Mouse (Mus musculus) splenic B cell, adult 2 months (primary cell): ENCODE measurements around the gene Synpr.
A peak's percentile ranks its signal among the peaks of the same experiment; 100 is the strongest.

ENCODE experiments used
- DNase-seq: peaks from one replicate; pipeline ENCODE4 v3.0.0-alpha.2; 2011; ENCODE audit warnings: low read depth, low spot score
- H3K27me3 ChIP-seq: 2 replicates; pipeline ENCODE4 v1.6.1; 2012; ENCODE audit warnings: mild to moderate bottlenecking, low read length, moderate library complexity, mixed read lengths; ENCODE audit not compliant: control insufficient read depth, poor library complexity, insufficient read depth, severe bottlenecking
- H3K36me3 ChIP-seq: 2 replicates; pipeline ENCODE4 v1.6.1; 2012; ENCODE audit warnings: mild to moderate bottlenecking, low read length, moderate library complexity, mixed read lengths; ENCODE audit not compliant: control insufficient read depth, poor library complexity, insufficient read depth, severe bottlenecking

Synpr gene

GRCm38 (mm10) chr14:13332497-13333306, 48.1 kb downstream of the Synpr start:
- Histone ChIP-seq H3K36me3 (no peaks in the 10 kb centered on the region), H3K27me3 (no peaks in the 10 kb centered on the region)
- DNase-seq: no peak

DNA sequence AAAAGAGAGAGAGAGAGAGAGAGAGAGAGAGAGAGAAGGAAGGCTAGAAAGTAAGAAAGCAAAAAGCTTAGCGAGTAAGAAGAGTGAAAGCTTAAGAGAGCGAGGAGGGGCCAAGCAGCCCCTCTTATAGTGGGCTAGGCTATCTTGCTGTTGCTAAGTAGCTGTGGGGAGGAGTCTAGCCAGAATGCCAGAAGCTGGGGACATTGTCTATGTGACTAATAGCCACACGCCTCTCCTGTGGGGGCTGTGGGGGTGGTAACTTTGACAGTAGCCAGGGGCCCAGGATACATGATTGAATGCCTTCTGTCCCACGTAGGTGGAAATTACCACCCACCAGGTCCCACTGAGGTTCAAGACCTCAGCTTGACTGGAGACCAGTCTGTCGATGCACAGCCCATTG, 48.8 kb downstream of the Synpr start:
- Histone ChIP-seq H3K27me3 (no peaks in the 10 kb centered on the region), H3K36me3 (no peaks in the 10 kb centered on the region)
- no peak for DNase-seq

DNA sequence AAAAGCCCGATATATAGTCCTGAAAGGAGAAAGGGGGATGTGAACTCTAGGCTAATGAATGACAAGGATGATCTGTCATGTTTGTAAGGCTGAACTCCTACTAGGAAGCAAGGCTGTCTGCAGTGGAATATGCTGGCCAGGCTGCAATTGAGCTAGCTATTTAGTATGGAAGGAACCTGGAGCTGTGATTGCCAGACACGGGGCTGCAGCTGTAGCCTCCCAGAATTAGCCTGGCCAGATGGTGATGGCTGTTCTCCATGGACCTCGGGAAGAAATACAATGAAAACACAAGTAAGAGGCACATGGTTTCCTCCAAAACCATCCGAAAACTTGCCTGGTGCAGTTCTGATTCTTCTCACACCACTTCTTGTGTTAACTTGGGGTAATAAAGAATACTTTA, 51.6 kb downstream of the Synpr start:
- DNase-seq: no peak
- no peaks in the 10 kb centered on the region for H3K36me3 ChIP-seq

DNA sequence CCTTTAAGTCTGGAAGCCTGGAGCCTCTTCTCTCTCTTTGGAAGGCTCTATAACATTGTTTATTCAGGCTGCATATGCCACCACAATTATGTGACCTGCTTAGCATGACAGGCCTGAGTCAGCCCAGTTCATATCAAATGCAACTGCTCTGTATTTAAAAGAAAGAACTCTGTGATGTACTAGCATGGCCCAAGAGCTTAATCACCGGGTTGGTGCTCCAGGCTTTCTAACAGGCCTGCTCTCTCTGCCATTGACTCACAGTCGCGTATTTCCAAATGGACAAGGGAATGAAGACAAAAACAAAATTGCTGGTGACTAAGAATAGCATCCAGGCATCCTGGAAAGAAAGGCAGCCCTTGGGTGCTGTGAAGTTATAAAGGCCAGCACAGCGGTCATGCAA, 56.1 kb downstream of the Synpr start:
- Histone ChIP-seq H3K27me3 (no peaks in the 10 kb centered on the region), H3K36me3 (no peaks in the 10 kb centered on the region)
- no peak for DNase-seq

More for the DNA sequence above, 51.6 kb downstream of the Synpr start:
- H3K27me3 ChIP-seq: no peaks in the 10 kb centered on the region

DNA sequence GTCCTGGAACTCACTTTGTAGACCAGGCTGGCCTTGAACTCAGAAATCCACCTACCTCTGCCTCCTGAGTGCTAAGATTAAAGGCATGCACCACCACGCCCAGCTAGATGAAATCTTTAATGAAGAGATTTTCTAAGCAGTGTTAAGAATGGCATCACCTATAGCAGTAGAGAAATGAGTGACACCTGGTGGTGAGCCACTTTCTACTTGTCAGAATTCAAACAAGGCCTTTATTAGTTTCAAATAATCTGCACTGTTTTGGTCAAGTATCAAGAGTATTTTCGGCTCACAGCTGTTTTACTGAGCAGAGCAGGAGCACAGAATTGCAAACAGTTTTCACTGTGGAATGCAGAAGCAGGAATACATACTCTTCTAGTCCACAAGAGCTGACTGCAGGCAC, 59.7 kb downstream of the Synpr start:
- Histone ChIP-seq H3K27me3 (no peaks in the 10 kb centered on the region), H3K36me3 (no peaks in the 10 kb centered on the region)
- no peak for DNase-seq

- no peaks in the 10 kb centered on the region for H3K36me3 ChIP-seq
- no peak for DNase-seq
- no peaks in the 10 kb centered on the region for H3K27me3 ChIP-seq
These were observed 64.7 kb downstream of the Synpr start for GRCm38 (mm10) chr14:13349170-13349865.

GRCm38 (mm10) chr14:13354154-13354553, 69.6 kb downstream of the Synpr start:
- DNase-seq: peak; percentile 43
- no peaks in the 10 kb centered on the region for H3K36me3 ChIP-seq
- no peaks in the 10 kb centered on the region for H3K27me3 ChIP-seq

- Histone ChIP-seq H3K36me3 (no peaks in the 10 kb centered on the region), H3K27me3 (no peaks in the 10 kb centered on the region)
- DNase-seq: peak; percentile 59
These were observed 71.2 kb downstream of the Synpr start for GRCm38 (mm10) chr14:13355569-13356362.

DNA sequence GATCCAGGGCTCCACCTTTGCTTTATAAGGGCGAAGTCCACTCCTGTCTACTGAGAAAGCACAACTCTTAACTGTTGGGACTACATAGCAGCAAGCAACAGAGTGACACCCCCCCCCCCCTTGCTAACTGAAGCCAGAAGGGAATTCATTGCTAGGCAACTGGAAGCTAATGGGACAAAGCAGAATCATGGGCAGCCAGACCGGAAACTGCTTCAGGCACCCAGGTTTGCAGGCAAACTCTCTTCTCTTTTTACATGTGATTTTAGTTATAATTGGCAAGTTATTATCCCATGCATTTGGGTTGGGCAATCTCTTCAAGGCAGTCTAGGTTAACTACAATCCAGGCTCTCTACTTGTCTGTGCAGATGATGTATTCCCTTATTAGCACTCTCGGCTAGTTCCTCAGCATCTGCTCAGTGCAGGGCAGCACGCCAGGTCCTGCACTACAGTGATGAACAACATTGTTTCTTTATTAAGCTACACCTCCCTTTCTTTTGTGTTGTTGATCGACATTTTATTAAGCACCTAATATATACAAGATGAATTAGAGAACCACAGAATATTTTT, 72.6 kb downstream of the Synpr start:
- no peak for DNase-seq
- no peaks in the 10 kb centered on the region for H3K27me3 ChIP-seq
- H3K36me3 ChIP-seq: no peaks in the 10 kb centered on the region

- no peak for DNase-seq
- Histone ChIP-seq H3K36me3 (no peaks in the 10 kb centered on the region), H3K27me3 (no peaks in the 10 kb centered on the region)
These were observed 73.5 kb downstream of the Synpr start for GRCm38 (mm10) chr14:13358037-13358436.

- H3K36me3 ChIP-seq: no peaks in the 10 kb centered on the region
These were observed 76.6 kb downstream of the Synpr start for GRCm38 (mm10) chr14:13361184-13361583.

GRCm38 (mm10) chr14:13361642-13362041, 77.1 kb downstream of the Synpr start:
- Histone ChIP-seq H3K27me3 (no peaks in the 10 kb centered on the region), H3K36me3 (no peaks in the 10 kb centered on the region)
- DNase-seq: peak; percentile 49

More at GRCm38 (mm10) chr14:13361184-13361583, 76.6 kb downstream of the Synpr start:
- no peak for DNase-seq
- no peaks in the 10 kb centered on the region for H3K27me3 ChIP-seq

DNA sequence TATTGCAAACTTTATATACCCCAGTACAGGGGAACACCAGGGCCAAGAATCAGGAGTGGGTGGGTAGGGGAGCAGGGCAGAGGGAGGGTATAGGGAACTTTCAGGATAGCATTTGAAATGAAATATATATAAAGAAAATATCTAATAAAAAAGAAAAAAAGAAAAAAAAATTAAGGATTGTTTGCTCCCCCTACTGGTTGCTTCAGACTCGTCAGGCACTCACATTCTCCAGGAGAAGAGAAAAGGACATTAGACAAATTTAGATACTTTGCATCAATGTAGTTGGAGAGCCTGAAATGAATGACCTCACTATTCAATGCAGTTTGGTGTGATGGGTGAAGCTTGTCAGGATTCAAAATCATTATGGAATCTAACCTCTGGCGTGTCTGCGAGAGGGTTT, 83.7 kb downstream of the Synpr start:
- no peak for DNase-seq
- Histone ChIP-seq H3K27me3 (no peaks in the 10 kb centered on the region), H3K36me3 (no peaks in the 10 kb centered on the region)

DNA sequence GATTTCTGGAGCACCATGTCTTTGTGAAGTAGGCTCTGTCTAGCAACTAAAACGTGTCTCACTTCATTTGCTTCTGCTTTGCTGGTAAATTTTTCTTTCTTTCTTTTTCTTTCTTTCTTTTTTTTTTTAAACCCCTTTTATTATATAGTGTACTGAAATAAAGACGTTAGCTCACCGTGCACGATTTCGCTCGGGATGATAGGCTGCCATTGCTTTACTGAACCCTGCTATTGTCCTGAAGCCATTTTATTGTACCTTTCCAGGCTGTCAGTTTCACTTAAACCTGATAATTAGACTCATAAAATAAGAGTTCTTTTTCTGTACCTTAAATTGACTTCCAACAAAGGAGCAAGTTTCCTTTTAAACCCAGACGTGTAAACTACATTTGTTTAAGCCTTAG, 104.5 kb downstream of the Synpr start:
- DNase-seq: no peak
- H3K36me3 ChIP-seq: no peaks in the 10 kb centered on the region
- H3K27me3 ChIP-seq: no peaks in the 10 kb centered on the region
